Mouse (Mus musculus): ENCODE data around the gene Ppef1.
"Not testable (repeated sequence)": the region's sequence is repeated elsewhere in the genome, so short reads cannot be mapped to it uniquely, and the experiment has no call there.

Ppef1 gene

DNA sequence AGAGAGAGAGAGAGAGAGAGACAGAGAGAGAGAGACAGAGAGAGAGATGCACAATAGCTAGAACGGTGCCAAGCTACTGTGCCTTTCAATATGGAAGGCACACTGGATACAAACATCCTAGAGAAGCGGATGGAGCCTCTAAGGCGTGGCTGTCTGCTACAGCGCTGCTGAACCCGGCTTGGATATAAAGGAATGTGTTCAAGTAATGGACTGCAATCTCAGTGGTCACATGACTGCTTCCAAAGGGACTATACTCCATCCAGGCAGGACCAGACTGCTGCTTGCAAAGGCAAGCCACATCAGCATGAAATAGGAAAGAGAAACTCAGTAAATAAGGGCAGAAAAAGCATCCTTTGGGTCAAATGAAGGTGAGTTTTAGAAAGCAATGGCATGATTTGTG lies at the start of gene Ppef1:
Ppef1 (minus strand) TSS at position 116 of the 400 bp plus-strand sequence.
- no peak for DNase-seq

DNA sequence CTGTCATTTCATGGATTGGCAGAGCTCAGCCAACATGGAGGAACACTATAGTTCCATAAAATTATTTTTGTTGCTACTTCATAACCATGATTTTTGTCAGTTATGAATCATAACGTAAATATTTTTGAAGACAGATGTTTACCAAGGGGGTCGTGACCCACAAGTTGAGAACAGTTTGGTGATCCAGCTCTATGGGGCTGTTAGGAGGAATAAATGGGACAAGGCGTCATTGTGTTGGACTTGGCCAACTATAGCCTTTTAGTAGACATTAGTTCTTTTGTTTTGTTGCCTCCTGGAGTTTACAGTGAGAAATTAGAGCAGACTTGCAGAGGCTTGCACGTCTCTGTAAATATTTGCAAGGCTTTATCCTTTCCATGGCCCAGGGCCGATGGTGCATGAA lies 46.7 kb upstream of the Ppef1 start:
- DNase-seq = no peak

DNA sequence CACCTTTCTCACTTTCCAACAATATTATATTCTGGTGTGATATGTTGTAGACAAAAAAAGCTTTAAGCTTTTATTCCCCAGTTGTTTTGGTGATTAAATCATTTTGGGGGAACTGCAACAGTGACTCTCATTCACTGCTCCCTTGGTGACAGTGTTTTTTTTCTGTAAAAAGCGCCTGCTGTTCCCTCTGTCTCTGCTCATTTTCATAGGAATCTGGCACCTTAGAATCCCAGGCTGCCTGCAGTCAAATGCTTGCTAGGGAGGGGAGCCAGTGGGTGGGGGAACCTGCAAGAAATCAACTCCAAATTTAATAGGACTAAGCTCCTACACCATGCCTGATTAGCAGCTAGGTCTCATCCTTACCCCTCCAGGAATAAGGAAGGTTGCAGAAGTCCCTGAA lies 37.5 kb upstream of the Ppef1 start:
- DNase-seq = no peak

DNA sequence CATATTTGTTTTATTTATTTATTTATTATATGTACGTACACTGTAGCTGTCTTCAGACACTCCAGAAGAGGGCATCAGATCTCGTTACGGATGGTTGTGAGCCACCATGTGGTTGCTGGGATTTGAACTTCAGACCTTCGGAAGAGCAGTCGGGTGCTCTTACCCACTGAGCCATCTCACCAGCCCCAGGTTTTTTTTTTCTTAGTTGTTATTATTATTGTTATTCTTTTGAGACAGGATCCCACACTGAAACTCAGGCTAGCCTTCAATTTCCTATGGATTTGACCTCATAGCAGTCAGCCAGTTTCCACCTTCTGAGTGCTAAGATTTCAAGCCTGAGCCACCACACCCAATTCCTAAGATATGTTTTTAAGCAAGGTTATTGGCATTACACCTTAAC lies 34.1 kb upstream of the Ppef1 start:
- DNase-seq = not testable (repeated sequence)

DNA sequence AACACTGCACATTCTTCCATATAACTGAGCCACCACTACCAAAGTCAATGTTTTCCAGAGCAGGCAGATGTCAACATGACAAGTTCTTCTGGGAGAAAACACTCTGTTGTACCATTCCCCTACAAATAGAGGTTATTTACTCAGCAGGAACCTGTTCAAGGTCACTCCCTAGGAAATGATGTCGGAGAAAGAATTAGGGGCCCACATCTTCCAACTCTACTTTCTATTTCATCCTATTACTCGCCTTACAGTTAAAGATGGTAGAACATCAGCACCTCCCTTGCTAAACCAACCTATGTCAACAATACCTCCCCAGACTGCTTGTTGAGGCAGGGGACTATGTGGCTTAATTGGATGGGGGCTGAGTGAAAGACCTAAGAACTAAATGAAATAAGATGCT lies 32.1 kb upstream of the Ppef1 start, which contains the start of gene Rs1:
Rs1 (plus strand) TSS at position 301 of the 400 bp plus-strand sequence.
- DNase-seq = no peak

DNA sequence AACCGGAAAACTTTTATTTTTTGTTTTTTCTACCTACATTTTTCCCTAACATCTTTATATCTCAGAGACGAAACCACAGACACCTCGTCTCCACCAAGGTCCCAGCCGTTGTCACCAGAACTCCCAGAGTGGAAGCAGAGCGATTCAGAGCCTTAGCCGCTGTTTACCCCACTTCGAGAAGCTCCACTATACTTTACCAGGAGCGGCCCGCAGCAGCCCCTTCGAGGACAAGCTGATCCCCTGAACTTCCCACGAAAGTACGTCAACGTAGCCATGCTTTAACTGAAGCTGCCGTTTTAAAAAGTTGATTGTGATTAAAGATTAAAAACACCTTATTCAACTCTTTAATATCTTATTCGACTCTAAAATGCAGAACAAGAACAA lies 30.7 kb upstream of the Ppef1 start:
- DNase-seq = no peak

DNA sequence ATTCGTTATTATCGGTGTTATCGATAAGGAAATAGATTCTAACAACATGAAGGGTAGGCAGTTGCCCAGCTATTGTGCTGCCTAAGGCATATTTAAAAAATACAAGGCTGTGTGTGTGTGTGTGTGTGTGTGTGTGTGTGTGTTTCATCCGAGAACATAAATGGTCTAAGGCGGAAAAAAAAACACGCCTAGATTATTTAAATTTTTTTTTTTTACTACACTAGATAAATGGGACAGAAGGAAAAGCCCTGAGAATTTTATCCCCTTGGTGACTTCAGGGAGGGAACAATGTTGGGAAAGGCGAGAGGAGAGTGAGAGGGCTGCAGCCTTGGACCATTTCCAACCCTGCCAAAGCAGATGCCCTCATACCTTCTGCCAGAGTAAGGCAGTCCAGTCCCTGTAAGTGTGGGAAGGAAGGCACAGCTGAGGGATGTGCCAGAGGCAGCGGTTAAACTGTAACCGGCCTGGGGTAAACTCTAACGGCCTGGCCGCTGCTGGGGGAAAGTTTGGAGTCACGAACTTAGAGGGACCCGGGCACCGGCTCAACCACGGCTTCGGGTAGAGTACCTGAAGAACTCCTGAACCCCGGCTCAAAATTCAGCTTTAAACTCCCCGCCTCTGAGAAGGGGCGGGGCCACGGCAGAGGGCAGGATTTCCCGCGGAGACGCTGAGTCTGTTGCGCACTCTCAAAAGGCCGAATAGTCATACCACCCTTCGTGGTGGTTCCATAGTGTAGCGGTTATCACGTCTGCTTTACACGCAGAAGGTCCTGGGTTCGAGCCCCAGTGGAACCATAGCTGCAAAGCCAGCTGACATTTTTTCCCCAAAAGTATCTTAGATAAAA lies 30.0 kb upstream of the Ppef1 start:
- DNase-seq = peak; percentile 89 to 95

DNA sequence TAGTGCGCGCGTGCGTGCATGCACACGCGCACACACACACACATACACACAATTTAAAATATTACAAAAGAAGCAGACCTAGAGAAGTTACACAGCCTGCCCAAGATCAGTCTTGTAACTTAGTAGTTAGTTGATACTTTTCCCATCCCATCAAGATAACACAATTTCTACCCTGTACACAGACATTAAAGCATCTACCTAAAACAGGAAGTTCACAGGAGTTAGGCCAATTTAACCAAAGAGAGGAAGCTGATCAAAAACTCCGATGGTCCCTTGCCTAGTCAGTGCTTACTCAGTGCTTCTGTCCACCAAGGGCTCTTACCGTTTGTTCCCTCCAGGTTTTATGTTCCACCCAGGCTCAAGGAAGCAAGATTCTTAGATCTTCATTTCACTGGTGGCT lies 15.2 kb upstream of the Ppef1 start:
- DNase-seq = no peak

DNA sequence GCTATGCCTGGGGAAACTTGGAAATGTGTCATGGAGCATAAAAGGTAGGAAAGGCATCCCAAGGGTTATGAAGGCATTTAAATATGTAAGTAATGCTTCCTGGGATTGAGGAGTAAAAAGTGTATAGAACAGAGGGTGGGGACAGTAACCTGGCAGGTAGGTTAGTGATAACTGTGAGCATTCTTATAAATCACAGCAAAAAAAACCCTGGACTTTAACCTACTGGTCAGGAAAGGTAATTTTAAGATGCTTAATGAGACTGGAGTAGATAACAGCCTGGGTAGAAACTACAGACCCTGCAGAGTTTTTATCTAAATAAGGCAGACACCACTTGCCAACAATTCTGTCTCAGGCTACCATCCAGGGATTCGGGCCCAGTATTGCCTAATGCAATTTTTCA lies 13.1 kb upstream of the Ppef1 start:
- no peak for DNase-seq

DNA sequence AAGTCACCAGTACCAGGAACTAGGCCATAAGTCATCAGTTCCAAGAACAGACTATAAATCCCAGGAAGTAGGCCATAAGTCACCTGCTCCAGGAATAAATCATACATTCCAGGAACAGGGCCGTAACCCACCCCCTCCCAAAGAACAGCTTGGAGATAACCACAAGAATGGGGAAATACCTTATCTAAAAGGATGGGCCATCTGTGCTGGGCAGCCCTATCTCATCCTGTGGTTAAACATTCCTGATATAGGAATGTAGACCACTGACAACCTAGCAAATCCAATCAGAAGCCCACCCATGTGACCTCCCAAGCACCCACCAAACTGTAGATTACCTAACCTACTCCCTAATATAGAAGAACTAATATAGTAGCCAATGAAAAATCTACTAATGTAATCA lies 9.8 kb upstream of the Ppef1 start:
- no peak for DNase-seq

DNA sequence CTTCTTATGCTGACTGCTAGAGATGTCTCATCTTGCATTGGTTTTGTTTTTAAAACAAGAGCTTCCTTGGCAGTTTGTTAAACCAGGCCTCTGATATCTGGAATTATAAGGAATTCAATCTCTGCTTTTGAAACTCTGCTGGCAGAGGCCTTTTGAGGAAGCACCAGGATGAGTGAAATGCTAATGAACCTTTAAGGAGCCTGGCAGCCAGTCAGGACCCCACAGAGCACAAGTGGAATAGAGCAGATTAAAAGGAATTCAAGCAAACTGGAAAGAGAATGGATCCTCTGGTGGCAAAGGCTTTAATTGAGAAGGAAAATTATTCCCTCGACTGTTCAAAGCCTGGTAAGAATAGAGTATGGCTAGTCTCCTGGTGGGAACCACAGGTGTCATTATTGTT lies 36.4 kb downstream of the Ppef1 start:
- no peak for DNase-seq

DNA sequence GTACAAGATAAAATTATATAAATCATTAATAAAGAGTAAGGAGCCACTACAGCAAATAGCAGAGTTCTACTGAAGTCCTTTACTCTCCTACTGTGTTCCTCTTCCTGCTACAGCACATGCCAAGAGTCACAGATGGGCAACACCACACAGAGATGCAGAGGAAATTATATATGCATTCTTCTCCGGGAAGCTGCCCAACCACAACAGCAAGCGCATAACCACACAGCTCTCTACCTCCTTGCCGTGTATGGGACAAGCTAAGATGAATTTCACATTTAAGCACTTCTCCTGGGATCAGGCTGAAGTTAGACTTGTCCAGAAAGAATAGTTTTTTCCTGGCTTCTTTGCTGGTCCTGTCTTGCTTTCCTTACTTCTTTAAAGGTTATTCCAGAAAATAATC lies 44.0 kb downstream of the Ppef1 start:
- DNase-seq = no peak

DNA sequence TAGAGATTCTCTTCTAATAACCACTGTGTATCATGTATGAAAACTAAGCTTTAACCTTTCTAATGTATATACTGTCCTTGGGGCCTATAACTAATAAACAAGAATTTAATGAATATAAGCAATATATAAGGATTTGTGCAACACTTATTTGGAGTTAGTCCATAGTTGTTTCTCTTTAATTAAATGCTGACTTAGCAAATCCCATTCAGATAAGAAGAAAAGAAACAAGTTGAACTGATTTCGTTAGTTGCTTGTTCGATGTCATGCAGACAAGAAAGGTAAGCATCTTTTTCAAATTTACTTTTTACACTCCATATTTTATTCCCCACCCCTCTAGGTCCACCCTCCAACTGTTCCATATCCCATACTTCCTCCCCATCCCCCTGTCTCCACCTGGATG lies 45.5 kb downstream of the Ppef1 start:
- no peak for DNase-seq

DNA sequence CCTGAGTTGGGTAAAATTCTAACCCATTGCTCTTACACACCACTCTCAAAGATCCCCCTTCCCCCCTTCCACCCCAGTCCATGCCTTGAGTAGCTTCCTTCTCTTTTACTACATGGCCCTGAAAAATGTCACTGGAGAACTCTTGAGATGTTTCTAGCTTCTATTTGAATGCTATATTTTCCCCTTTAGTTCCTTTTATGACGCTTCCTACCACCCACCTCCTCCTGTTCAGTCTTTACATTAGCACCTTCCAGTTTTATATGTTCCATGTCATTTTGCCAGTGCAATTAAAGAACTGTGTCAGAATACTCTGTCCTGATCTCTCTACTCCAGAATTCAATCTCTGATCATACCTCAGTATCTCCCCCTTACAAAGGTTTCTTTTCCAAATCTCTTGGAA lies 65.6 kb downstream of the Ppef1 start:
- no peak for DNase-seq

DNA sequence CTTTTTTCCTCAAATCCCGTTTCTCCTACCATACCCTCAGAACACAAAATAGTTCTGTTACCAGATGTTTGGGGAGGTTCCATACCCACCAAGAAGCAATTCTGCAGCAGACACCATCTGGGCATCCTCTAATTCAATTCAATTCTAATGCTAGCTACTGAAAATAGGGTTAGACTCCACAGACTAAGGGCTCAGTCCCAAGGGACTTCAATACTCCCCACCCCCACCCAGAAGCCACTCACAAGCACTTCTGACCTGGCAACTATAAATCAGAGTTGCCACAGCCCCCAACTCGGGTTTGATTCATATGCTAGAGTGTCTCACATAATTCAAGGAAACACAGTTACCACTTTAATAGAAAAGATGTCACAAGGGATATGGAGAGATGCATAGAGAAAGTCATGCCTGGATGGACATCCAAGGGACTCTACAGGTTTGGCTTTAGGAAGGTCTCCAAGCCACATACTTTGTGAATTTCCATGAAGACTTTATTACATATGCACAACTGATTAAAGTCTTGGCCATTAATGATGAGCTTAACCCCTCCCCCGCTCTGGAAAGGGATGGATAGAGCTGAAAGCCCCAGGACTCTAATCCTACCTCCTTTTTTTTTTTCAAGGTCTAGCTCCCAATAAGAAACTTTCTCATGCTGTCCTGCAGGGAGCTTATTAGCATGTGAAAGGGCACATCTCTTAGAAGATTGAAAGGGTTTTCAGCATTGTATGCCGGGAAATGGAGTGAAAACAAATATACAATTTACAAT lies 124.5 kb downstream of the Ppef1 start:
- DNase-seq = no peak

DNA sequence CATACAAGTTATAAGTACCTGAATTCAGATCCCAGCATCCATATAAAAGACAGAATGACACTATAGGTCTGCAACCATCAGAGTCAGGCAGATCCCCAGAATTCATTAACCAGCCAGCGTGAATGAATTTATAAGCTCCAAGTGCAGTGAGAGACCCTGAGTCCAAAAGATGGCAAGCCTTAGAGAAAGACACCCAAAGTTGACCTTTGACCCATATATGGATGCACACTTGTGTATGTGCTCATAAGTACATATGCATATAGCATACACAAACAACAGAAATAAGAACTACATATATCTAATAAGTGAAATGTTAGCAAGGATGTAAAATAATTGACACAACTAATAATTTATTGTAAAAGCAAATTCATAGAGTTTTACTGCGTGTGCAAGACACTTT lies 125.1 kb downstream of the Ppef1 start:
- DNase-seq = no peak

DNA sequence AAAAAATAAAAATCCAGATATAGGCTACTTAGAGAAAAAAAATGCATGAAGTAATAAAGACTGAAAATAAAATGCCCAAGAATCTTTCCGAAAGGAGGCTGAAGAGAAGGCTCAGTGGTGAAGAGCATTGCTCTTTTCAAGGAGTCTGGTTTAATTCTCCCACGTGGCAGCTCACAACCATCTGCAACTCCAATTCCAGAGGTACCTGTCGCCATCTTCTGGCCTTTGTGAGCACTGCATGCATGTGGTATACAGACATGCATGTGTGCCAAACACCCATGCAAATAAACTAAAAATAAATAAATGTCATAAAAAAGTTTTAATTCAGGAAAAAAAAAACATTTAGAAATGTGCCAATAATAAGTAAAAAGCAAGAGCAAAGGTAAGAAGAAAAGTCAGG lies 125.7 kb downstream of the Ppef1 start:
- peak in 1 of 2 experiments; percentile 47 for DNase-seq

DNA sequence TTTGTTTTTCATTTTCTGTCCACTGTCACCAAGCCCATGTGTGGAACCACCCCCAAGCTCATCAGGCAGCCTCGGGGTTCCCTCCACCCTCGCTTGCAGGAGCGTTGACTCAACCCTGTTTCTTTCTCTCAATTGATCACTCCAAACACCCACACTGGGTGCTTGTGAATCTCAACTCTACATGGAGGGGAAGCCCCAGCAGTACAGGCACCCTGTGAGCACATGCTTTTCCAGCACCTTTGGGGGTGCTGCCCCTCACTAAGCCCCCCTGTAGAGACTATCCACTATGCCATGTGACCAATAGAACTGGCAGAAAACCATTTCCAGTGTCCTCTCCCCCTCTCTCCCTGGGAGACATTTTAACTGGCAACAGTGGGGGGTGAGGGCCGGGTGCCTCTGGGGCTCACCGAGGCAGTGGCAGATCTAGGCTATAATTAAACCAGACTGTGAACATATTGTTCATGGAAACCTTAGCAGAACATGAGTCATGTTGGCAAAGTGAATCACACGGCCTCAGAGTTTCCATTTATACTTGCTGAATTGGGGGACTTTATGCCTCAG lies 131.5 kb downstream of the Ppef1 start:
- no peak for DNase-seq

DNA sequence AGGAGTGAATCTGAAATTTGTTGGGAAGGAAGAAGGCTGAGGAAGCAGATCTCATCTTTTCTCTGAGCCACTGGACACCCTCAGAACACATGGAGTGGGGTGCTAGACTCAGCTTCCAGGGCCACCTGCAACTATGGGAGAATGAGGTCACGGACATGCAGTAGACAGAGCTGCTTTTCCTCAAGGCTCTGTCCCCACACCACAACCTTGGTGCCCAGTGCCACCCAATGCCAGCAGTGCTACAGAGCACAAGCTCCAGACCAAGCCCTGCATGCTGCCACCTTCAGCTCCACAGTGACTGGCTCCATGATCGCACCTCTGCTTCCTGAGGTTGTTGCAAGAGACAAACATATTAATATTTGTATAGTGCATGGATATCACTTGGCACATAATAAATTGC lies 132.2 kb downstream of the Ppef1 start:
- no peak for DNase-seq

DNA sequence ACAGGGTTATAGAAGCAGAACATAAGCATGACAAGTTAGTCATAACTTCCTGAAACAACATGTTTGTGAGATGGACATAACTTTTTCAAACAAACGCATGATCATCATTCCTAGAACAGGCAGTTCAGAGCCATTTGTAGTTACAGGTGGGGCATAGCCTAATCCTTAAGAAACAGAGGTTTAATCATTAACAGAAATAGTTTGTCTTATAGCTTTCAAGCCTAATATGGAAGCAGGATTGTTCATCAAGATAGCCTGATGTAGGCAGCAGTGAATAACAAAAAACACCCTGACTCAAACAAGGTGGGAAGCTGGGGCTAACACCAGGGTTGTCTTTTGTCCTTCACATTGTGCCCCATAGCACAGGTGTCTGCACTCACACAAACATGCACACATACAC lies 132.8 kb downstream of the Ppef1 start:
- no peak for DNase-seq

DNA sequence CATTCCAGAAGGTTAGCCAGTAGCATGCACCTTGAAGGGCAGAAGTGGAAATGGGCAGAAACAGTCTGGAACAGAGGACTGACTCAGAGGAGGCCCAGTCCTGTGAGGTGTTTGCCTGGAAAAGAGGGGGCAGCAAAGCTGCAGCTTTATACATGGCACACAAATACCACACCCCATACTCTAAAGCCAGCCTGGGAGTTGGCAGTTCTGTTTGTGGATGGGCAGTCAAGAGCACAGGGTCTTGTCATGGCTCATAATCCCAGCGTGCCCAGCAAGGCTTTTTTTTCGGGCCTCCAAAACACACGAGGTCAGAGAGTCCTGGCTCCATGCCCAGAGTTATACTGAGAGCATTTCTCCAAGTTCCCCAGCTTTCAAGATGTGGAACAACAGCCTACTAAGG lies 134.5 kb downstream of the Ppef1 start:
- DNase-seq = peak; percentile 8 to 14

DNA sequence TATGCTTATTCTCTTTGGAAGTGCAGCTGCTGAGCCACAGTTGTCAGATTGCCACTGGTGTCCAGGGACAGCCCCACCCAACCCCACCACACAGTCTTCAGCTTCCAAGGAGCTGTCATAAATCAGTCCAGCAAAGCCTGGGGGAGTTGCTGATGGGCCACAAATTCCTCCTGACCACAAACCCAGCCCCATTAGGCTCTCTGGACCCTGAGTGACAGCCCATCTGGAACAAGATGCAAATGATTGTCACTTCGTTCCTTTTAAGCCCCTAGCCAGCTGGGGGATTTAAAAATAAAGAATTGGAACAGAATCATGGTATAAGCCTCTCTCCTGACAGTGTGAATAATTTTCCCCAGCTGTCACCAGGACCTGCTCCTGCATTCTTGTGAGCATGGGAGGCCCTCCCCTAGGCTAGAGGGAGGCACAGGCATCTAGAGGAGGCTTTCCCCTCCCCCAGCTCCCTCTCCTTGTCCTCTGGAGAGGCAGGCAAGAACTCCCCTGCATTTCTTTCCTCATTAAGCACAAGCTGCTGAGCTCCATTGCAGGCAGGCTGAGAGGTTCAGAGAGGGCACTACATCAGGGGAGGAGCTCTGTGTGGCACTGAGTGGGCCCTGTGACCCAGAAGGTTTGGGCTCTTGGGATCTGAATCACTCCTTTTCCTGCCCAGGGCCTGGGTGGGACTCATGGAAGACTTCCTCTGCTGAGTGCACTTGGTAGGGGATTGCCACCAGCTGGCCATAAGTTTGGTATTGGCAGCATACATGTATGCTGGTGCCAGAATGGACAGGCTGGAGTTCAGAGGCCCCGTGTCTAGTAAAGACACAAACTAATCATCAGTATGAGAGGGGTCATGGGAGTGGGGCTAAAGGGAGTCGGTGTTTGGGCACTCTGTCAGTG lies 136.8 kb downstream of the Ppef1 start:
- DNase-seq = peak; percentile 7 to 20

DNA sequence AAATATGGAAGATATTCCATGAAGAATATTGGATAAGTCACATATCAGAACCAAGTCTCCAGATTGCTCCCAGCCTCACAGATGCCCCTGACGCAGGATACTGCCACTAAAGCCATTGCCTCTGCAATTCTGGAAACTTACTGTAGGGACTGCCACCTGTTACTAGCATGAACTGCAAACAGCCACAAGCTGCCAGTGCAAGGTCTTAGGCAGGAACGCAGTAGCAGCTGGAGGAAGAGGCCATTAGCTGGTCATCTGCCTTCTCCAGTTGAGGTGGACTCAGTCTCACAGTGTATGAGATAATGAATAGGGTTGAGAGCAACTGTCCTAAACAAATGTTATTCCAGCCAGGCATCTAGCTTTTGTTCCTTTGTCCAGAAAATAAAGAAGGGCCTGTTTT lies 137.5 kb downstream of the Ppef1 start:
- no peak for DNase-seq

Data from kidney, adult 8-10 months (tissue).